Mouse (Mus musculus): ENCODE results near the gene Vmp1.

Vmp1 gene

GRCm38 (mm10) chr11:86583990-86584897, 99.4 kb downstream of the Vmp1 start:
- no peak for DNase-seq

- no peak for DNase-seq
These were observed 100.3 kb downstream of the Vmp1 start for GRCm38 (mm10) chr11:86583313-86583825.

- DNase-seq = no peak
These were observed 100.9 kb downstream of the Vmp1 start for GRCm38 (mm10) chr11:86582543-86583260.

GRCm38 (mm10) chr11:86581943-86582542, 101.6 kb downstream of the Vmp1 start:
- DNase-seq = no peak

GRCm38 (mm10) chr11:86581250-86581753, 102.3 kb downstream of the Vmp1 start:
- peak; percentile 79 for DNase-seq

GRCm38 (mm10) chr11:86580319-86581113, 103.1 kb downstream of the Vmp1 start:
- peak; percentile 75 for DNase-seq

- no peak for DNase-seq
These were observed 103.8 kb downstream of the Vmp1 start for GRCm38 (mm10) chr11:86579731-86580318.

- peak; percentile 90 for DNase-seq
These were observed 104.6 kb downstream of the Vmp1 start for GRCm38 (mm10) chr11:86578809-86579730.

GRCm38 (mm10) chr11:86578106-86578808, 105.4 kb downstream of the Vmp1 start:
- DNase-seq = no peak

GRCm38 (mm10) chr11:86577231-86577630, 106.4 kb downstream of the Vmp1 start:
- peak; percentile 78 for DNase-seq

GRCm38 (mm10) chr11:86575632-86576378, 107.8 kb downstream of the Vmp1 start:
- DNase-seq = peak; percentile 67

GRCm38 (mm10) chr11:86574408-86574807, 109.2 kb downstream of the Vmp1 start:
- no peak for DNase-seq

GRCm38 (mm10) chr11:86573646-86574231, 109.9 kb downstream of the Vmp1 start:
- no peak for DNase-seq

- no peak for DNase-seq
These were observed 111.0 kb downstream of the Vmp1 start for GRCm38 (mm10) chr11:86572623-86573022.

GRCm38 (mm10) chr11:86571871-86572270, 111.8 kb downstream of the Vmp1 start:
- no peak for DNase-seq

GRCm38 (mm10) chr11:86571047-86571855, 112.4 kb downstream of the Vmp1 start:
- no peak for DNase-seq

GRCm38 (mm10) chr11:86570261-86570746, 113.3 kb downstream of the Vmp1 start:
- no peak for DNase-seq

GRCm38 (mm10) chr11:86568425-86568824, 115.2 kb downstream of the Vmp1 start:
- peak; percentile 65 for DNase-seq

Data from lung, postnatal 36 days (tissue).